10 mouse cellular contexts compared by ENCODE assay signal in genomic region chr4:53339125-53340020, GRCm38 (mm10).
A peak's percentile ranks its signal among the peaks of the same experiment; 100 is the strongest.
DNase-seq lines count a peak whose midpoint lies in the region; ATAC-seq and TF ChIP-seq lines count a peak whose summit lies in the region.
"Had no signal": no experiment of that assay in that cellular context is flagged by ENCODE, and none has a peak within 500 bp of the region (broad histone marks: within the 10 kb centered on the region; RNA-seq: fewer than 3 reads in every experiment).

No protein-coding gene starts in this region.

- no peak overlapping the region for H3K4me3 ChIP-seq in heart, embryonic 13.5 days
- H3K4me3 ChIP-seq in heart, embryonic 11.5 days (ENCODE audit: low read depth, low read length), result no peak overlapping the region
- peak overlapping the region; percentile 63 for H3K4me3 ChIP-seq in E14TG2a.4 (replicated peaks; ENCODE audit: low read length)
- H3K4me3 ChIP-seq: liver, embryonic 15.5 days; stomach, embryonic 15.5 days had no signal

- H3K36me3 ChIP-seq in heart, embryonic 13.5 days, result no peaks in the 10 kb centered on the region
- H3K36me3 ChIP-seq in heart, embryonic 11.5 days (ENCODE audit: control insufficient read depth, insufficient read depth, low read length), result no peaks in the 10 kb centered on the region
- H3K36me3 ChIP-seq in E14TG2a.4 (ENCODE audit: insufficient read depth, low read length), result peaks cover 20% of the 10 kb centered on the region
- H3K36me3 ChIP-seq: liver, embryonic 15.5 days; stomach, embryonic 15.5 days had no signal

- H3K9ac ChIP-seq in heart, embryonic 13.5 days, result no peak overlapping the region
- no peak overlapping the region for H3K9ac ChIP-seq in heart, embryonic 11.5 days (ENCODE audit: low read depth, low read length)
- H3K9ac ChIP-seq: liver, embryonic 15.5 days; stomach, embryonic 15.5 days had no signal

- no peak for ATAC-seq in heart, embryonic 13.5 days (ENCODE audit: extremely low read depth, insufficient number of reproducible peaks, low FRiP score, low TSS enrichment)
- ATAC-seq in heart, embryonic 11.5 days (replicated peaks; ENCODE audit: insufficient number of reproducible peaks, low FRiP score, low TSS enrichment), result no peak
- no peak for ATAC-seq in inflammation-experienced regulatory T-cells, adult 6 months

- H3K27ac ChIP-seq in heart, embryonic 13.5 days (replicated peaks), result 0 out of 2 replicates have a peak overlapping the region, but pooled peaks have one; percentile 9
- H3K27ac ChIP-seq in heart, embryonic 11.5 days (ENCODE audit: low read depth, low read length), result no peak overlapping the region
- H3K27ac ChIP-seq: liver, embryonic 15.5 days; stomach, embryonic 15.5 days had no signal

- peaks cover 13% of the 10 kb centered on the region for H3K4me1 ChIP-seq in heart, embryonic 13.5 days
- H3K4me1 ChIP-seq in heart, embryonic 11.5 days (ENCODE audit: control insufficient read depth, insufficient read depth, low read length), result no peaks in the 10 kb centered on the region
- peaks cover 59% of the 10 kb centered on the region for H3K4me1 ChIP-seq in E14TG2a.4 (replicated peaks; ENCODE audit: low read depth, low read length)
- H3K4me1 ChIP-seq: liver, embryonic 15.5 days had no signal

- no peak overlapping the region for H3K4me2 ChIP-seq in heart, embryonic 13.5 days
- no peak overlapping the region for H3K4me2 ChIP-seq in heart, embryonic 11.5 days
- H3K4me2 ChIP-seq: liver, embryonic 15.5 days; stomach, embryonic 15.5 days had no signal

- DNase-seq in adrenal gland, adult 2 months, result peak; percentile 74
- peak; percentile 41 for DNase-seq in kidney, postnatal 14 days
- no peak for DNase-seq in frontal cortex, postnatal 36 days (ENCODE audit: low spot score in 2 of 2)
- no peak for DNase-seq in layer of hippocampus, adult 18-20 months (ENCODE audit: low spot score in 2 of 2)

- no peaks in the 10 kb centered on the region for H3K27me3 ChIP-seq in heart, embryonic 13.5 days (replicated peaks)
- no peaks in the 10 kb centered on the region for H3K27me3 ChIP-seq in heart, embryonic 11.5 days (ENCODE audit: control insufficient read depth, insufficient read depth, low read length)
- H3K27me3 ChIP-seq in E14TG2a.4 (ENCODE audit: insufficient read depth, low read length), result no peaks in the 10 kb centered on the region
- H3K27me3 ChIP-seq: liver, embryonic 15.5 days; stomach, embryonic 15.5 days had no signal

- TF ChIP-seq CTCF in E14TG2a.4 (conservative IDR thresholded peaks at IDR 0.05; ENCODE audit: low read length), result no peak

- WGBS in heart, embryonic 13.5 days, result 51% methylated on average over 12 of the region's 12 CpGs
- 62% methylated on average over 12 of the region's 12 CpGs for WGBS in heart, embryonic 11.5 days (ENCODE audit: insufficient replicate concordance)

- peaks cover 7% of the 10 kb centered on the region for H3K9me3 ChIP-seq in heart, embryonic 13.5 days
- H3K9me3 ChIP-seq in heart, embryonic 11.5 days (replicated peaks; ENCODE audit: control insufficient read depth, low read length), result peaks cover 5% of the 10 kb centered on the region
- peaks cover 30% of the 10 kb centered on the region for H3K9me3 ChIP-seq in E14TG2a.4 (ENCODE audit: low read length)
- H3K9me3 ChIP-seq: liver, embryonic 15.5 days; stomach, embryonic 15.5 days had no signal

Comparison
In these comparisons a context has a peak if more than half of its experiments do, and no peak if none do; other contexts are left out.
1. DNase-seq: peak in adrenal gland, adult 2 months (single experiment) and kidney, postnatal 14 days (single experiment); none in frontal cortex, postnatal 36 days (0 of 2) and layer of hippocampus, adult 18-20 months (0 of 2).